Mouse (Mus musculus) inflammation-experienced regulatory T-cells, adult 6 months (primary cell): Measurements from ENCODE around the gene Clic3. TPM values are rescaled to one million over a fixed set of nuclear protein-coding genes. Genes with fewer than 3 reads are reported as not detected.

ENCODE experiments used
- polyA plus RNA-seq, 3 experiments: library from polyadenylated mRNA; unstranded; fragments of 100-300 nt; shearing (Covaris generic); gene quantifications; one replicate each; pipeline ENCODE4 v1.2.1; 2017

The Clic3 gene
- polyA plus RNA-seq, 3 experiments from 2014 or later, result 1.2 to 1.9 (median 1.6) TPM

Other genes with a start within 250 kb of the Clic3 start
- 10 to 100 TPM; 46.6 to 50.3 (median 47.0) TPM for gene Nelfb, start 245.3 kb upstream of the Clic3 start, polyA plus RNA-seq
- not detected for gene Stpg3, start 242.2 kb upstream of the Clic3 start, polyA plus RNA-seq
- gene Fam166a, start 238.1 kb upstream of the Clic3 start, polyA plus RNA-seq, result not detected
- 100 to 1,000 TPM in 1 of 3 experiments, 10 to 100 TPM in 2; 90.3 to 208 (median 96.5) TPM for gene Tubb4b, start 232.1 kb upstream of the Clic3 start, polyA plus RNA-seq
- not detected for gene Slc34a3, start 222.5 kb upstream of the Clic3 start, polyA plus RNA-seq
- gene Rnf224, start 220.1 kb upstream of the Clic3 start, polyA plus RNA-seq, result not detected
- gene Rnf208, start 214.6 kb upstream of the Clic3 start, polyA plus RNA-seq, result 1 to 10 TPM in 1 of 3 experiments, under 1 TPM in 2; 0.53 to 1.6 (median 0.99) TPM
- not detected for gene Cysrt1, start 214.4 kb upstream of the Clic3 start, polyA plus RNA-seq
- gene AL732309.1, start 210.0 kb upstream of the Clic3 start, polyA plus RNA-seq, result 1 to 10 TPM; 2.3 to 9.2 (median 4.0) TPM
- 10 to 100 TPM in 1 of 3 experiments, 1 to 10 TPM in 2; 8.3 to 13.7 (median 8.7) TPM for gene Tmem203, start 201.4 kb upstream of the Clic3 start, polyA plus RNA-seq
- 1 to 10 TPM; 3.4 to 4.7 (median 3.9) TPM for gene Tprn, start 194.2 kb upstream of the Clic3 start, polyA plus RNA-seq
- gene Ssna1, start 184.4 kb upstream of the Clic3 start, polyA plus RNA-seq, result 100 to 1,000 TPM; 111 to 156 (median 121) TPM
- gene Anapc2, start 184.4 kb upstream of the Clic3 start, polyA plus RNA-seq, result 10 to 100 TPM; 29.3 to 44.6 (median 39.2) TPM
- gene Tmem210, start 168.7 kb upstream of the Clic3 start, polyA plus RNA-seq, result not detected
- gene Lrrc26, start 166.9 kb upstream of the Clic3 start, polyA plus RNA-seq, result not detected
- gene Grin1, start 137.7 kb upstream of the Clic3 start, polyA plus RNA-seq, result not detected
- gene Man1b1, start 124.5 kb upstream of the Clic3 start, polyA plus RNA-seq, result 10 to 100 TPM; 21.2 to 24.3 (median 23.1) TPM
- gene Dpp7, start 100.5 kb upstream of the Clic3 start, polyA plus RNA-seq, result 10 to 100 TPM; 10.2 to 24.6 (median 21.1) TPM
- 10 to 100 TPM; 12.2 to 20.6 (median 18.3) TPM for gene Uap1l1, start 91.2 kb upstream of the Clic3 start, polyA plus RNA-seq
- gene Sapcd2, start 84.5 kb upstream of the Clic3 start, polyA plus RNA-seq, result 10 to 100 TPM in 1 of 3 experiments, under 1 TPM in 2; 0.44 to 10.5 (median 0.80) TPM
- gene Entpd2, start 61.0 kb upstream of the Clic3 start, polyA plus RNA-seq, result 1 to 10 TPM in 1 of 3 experiments, under 1 TPM in 1, not detected in 1; 0.49 to 1.3 TPM
- gene Npdc1, start 57.5 kb upstream of the Clic3 start, polyA plus RNA-seq, result 1 to 10 TPM; 2.8 to 6.1 (median 6.0) TPM
- 10 to 100 TPM in 1 of 3 experiments, 1 to 10 TPM in 2; 4.1 to 14.7 (median 7.2) TPM for gene Fut7, start 33.6 kb upstream of the Clic3 start, polyA plus RNA-seq
- 10 to 100 TPM; 31.4 to 59.3 (median 41.8) TPM for gene Abca2, start 28.1 kb upstream of the Clic3 start, polyA plus RNA-seq
- gene Paxx, start 4.3 kb downstream of the Clic3 start, polyA plus RNA-seq, result 10 to 100 TPM; 70.4 to 92.1 (median 89.2) TPM
- gene Ptgds, start 13.2 kb downstream of the Clic3 start, polyA plus RNA-seq, result not detected
- not detected for gene Lcn12, start 37.1 kb downstream of the Clic3 start, polyA plus RNA-seq
- 10 to 100 TPM; 49.1 to 88.0 (median 76.8) TPM for gene Fbxw5, start 43.9 kb downstream of the Clic3 start, polyA plus RNA-seq
- 1 to 10 TPM; 2.1 to 5.1 (median 3.4) TPM for gene C8g, start 44.9 kb downstream of the Clic3 start, polyA plus RNA-seq
- gene Traf2, start 90.1 kb downstream of the Clic3 start, polyA plus RNA-seq, result 10 to 100 TPM; 74.8 to 85.3 (median 76.1) TPM
- gene Edf1, start 101.0 kb downstream of the Clic3 start, polyA plus RNA-seq, result 100 to 1,000 TPM; 246 to 394 (median 269) TPM
- gene Mamdc4, start 118.0 kb downstream of the Clic3 start, polyA plus RNA-seq, result 1 to 10 TPM in 2 of 3 experiments, under 1 TPM in 1; 0.85 to 2.2 (median 1.3) TPM
- gene Phpt1, start 118.4 kb downstream of the Clic3 start, polyA plus RNA-seq, result 10 to 100 TPM; 37.0 to 64.3 (median 56.2) TPM
- under 1 TPM in 1 of 3 experiments, not detected in 2; 0.07 TPM for gene Ajm1, start 124.9 kb downstream of the Clic3 start, polyA plus RNA-seq
- gene Rabl6, start 151.7 kb downstream of the Clic3 start, polyA plus RNA-seq, result 10 to 100 TPM; 14.0 to 28.3 (median 18.0) TPM
- not detected for gene Ccdc183, start 160.8 kb downstream of the Clic3 start, polyA plus RNA-seq
- gene Tmem141, start 165.2 kb downstream of the Clic3 start, polyA plus RNA-seq, result 1 to 10 TPM in 2 of 3 experiments, under 1 TPM in 1; 0.80 to 2.2 (median 1.1) TPM
- under 1 TPM in 1 of 3 experiments, not detected in 2; 0.96 TPM for gene Fcna, start 171.2 kb downstream of the Clic3 start, polyA plus RNA-seq
- not detected for gene Lcn8, start 196.3 kb downstream of the Clic3 start, polyA plus RNA-seq
- not detected for gene Lcn5, start 201.1 kb downstream of the Clic3 start, polyA plus RNA-seq
- gene Lcn6, start 219.9 kb downstream of the Clic3 start, polyA plus RNA-seq, result not detected
- 1 to 10 TPM in 2 of 3 experiments, not detected in 1; 1.1 to 1.4 TPM for gene Lcn10, start 225.9 kb downstream of the Clic3 start, polyA plus RNA-seq
- not detected for gene Obp2a, start 243.2 kb downstream of the Clic3 start, polyA plus RNA-seq
- gene Bmyc, start 249.9 kb downstream of the Clic3 start, polyA plus RNA-seq, result 100 to 1,000 TPM in 1 of 3 experiments, 10 to 100 TPM in 2; 31.0 to 105 (median 84.4) TPM